Mouse (Mus musculus) liver, embryonic 14.5 days (tissue): ENCODE measurements around the gene Alx3.
A peak's percentile ranks its signal among the peaks of the same experiment; 100 is the strongest.

Experiments used
- CTCF ChIP-seq: IDR thresholded peaks from 2 replicates; pipeline ENCODE4 v1.5.1; 2016; ENCODE audit warnings: antibody characterized with exemption, low read depth, control low read depth
- EP300 ChIP-seq: IDR thresholded peaks from 2 replicates; pipeline ENCODE4 v1.6.1; 2016; ENCODE audit warnings: antibody characterized with exemption, low read depth

DNA sequence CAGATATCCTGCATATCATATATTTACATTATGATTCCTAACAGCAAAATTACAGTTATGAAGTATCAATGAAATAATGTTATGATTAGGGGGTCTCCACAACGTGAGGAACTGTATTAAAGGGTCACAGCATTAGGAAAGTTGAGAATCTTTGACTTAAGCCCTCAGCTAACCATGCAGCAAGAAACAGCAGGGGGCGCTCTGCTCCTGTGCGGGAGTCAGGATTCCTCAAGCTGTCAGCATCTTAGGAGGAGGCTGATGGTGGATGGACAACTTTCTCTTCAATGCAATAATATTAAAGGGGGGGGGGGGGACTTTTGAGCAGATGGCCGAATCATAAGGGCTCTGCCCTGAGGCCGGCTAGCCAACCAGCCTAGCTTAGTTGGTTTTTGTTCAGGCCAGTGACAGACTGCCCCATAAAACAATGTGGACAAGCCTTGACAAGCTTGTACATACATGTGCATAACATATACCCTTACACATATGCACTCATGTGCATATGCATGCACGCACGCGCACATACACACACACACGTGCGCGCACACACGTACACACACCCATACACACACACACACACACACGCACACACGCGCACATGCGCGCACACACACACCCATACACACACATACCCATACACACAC is 44.3 kb upstream of the Alx3 start:
- TF ChIP-seq EP300 (no peak), CTCF (peak; percentile 68)
